Mouse (Mus musculus): ENCODE results near the gene Foxo1.

Foxo1 gene

DNA sequence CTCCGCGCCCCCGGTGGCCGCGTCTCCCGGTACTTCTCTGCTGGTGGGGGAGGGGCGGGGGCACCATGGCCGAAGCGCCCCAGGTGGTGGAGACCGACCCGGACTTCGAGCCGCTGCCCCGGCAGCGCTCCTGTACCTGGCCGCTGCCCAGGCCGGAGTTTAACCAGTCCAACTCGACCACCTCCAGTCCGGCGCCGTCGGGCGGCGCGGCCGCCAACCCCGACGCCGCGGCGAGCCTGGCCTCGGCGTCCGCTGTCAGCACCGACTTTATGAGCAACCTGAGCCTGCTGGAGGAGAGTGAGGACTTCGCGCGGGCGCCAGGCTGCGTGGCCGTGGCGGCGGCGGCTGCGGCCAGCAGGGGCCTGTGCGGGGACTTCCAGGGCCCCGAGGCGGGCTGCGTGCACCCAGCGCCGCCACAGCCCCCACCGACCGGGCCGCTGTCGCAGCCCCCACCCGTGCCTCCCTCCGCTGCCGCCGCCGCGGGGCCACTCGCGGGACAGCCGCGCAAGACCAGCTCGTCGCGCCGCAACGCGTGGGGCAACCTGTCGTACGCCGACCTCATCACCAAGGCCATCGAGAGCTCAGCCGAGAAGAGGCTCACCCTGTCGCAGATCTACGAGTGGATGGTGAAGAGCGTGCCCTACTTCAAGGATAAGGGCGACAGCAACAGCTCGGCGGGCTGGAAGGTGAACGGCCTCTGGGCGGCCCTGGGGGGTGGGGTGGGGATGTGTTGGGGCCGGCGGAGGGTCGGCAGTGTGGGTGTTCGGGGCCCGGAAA, 789 bp downstream of the Foxo1 start:
- peak; percentile 73 for DNase-seq

DNA sequence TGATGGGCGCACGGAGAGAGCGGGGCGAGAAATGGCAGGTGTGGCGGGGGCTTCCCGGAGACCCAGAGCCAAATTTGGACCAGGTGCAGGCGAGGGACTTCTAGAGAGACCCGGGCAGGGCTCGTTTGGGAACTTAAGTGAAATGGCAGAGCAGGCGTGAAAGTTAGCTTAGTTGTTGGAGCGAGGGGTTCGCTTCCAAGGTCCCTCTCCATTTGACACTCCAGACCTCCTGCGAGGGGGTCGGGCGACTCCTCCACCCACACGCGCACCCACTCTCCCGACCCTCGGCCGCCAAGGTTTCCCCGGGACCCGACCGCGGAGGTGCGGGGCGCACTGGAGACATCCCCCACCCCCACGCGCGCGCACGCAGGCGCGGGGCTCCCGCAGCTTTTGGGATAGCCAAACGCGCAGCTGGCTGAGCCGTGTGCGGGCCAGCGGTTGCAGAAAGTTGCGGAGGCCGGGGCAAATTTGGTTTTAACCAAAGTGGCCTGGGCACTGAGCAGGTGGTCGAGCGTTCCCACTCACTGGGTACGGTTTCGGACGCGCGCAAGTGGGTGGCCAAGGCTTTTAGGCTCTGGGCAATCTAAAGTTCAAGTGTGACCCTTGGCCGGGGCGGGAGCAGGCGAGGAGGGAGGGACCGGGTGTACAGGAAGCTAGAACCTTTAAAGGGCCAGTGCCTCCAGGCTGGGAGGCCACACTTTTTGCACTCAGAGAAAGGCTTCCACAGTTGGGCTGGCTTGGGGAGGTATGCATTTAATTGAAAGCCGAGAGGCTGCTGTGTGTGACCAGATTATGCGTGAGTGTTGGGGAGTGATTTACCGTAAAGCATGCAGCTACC, 1.6 kb downstream of the Foxo1 start:
- DNase-seq = peak; percentile 52

DNA sequence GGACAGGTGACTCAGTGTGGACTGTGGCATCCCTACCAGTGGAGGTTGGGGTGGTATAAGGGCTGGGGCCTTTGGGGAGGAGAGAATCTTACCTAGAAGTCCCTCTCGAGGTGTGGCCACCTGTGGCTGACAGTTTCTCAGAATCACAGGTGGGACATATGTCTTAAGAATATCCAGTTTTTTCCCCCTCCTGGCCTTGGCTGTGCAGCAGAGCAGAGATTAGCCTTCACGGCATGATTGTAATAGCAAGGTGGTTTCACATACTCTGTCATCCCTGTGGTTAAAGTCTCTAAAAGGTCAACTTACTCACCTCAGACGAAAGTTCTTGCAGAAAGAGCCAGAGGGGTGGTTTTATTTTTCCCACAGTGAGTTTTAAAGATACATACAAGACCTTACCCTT, 2.4 kb downstream of the Foxo1 start:
- peak; percentile 23 for DNase-seq

DNA sequence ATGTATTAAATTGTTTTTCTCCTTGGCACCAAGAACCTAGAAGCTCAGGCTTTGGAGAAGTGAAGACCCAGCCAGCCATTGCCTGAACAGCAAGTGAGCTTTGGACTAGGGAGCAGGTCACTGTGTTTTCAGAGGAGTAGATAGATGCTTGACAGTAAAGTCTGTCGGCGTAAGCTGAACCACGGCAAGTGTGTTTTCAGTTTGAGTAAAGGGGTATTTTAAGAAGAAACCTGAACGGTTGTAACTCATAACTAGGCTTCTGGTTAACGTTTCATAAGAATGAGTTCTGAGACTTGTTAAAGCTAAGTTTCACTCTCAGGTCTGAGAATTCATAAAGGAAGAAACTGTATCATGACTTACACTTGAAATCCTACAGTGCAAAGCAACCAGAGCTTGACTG, 3.2 kb downstream of the Foxo1 start:
- no peak for DNase-seq

DNA sequence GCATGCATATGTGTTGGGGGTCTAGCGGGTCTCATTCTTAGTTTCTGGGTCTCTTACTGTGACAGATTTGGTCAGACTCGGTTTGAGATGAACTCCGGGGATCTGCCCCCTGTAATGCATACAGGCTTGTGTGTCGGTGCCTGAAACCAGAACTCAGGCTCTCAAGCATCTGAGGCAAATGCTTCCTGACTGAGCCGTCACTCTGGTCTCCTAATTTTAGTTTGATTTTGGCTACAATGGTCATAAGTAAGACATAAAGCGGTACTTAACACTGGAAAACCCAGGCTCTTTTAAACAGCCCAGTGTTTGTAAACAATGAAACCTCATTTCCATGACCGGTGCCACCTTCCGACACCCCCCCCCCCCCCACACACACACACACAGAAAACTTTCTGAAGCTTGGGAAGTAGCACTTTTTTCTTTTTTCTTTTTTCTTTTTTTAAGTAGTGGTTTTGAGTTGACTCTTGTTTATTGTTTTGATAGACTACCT, 4.3 kb downstream of the Foxo1 start:
- no peak for DNase-seq

DNA sequence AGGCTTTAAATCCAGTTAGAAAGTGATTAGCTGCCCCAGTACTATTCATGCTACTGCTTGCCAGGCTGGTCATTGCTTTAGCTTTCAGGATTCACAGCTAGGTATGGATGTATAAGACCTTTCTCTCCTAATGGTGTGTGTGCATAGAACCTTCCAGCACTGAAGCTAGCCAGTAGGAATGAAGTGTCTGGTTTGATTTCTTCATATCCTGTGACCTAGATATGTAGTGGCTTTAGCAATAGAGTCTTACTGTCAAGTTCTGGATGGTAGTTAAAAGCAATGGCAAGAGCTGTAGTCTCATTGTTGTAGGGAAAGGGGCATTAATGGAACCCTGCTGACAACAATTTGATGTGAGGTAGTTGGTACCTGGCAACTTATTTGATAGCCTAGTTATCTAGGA, 6.3 kb downstream of the Foxo1 start:
- no peak for DNase-seq

DNA sequence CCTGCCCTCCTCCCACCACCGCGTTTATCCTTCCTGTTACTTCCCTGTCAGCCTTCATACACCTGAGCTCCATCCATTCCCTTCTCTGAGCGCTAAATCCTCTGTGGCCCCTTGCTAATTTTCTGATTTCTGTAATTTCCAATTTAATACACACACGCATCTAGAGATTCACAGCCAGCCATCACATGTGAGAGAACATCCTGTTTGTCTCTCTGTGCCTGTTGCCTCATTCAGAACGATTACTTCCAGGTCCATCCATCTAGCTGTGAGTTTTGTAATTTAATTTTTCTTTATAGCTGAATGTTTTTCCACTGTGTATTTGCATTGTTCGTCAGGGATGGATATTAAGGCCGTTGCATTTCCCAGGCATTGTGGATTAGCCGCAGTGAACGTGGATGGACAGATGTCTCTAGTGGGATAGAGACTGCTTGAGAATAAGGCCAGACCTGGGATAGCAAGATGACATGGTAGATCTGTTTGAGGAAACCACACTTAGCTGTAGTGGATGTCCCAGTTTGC, 7.0 kb downstream of the Foxo1 start:
- no peak for DNase-seq

DNA sequence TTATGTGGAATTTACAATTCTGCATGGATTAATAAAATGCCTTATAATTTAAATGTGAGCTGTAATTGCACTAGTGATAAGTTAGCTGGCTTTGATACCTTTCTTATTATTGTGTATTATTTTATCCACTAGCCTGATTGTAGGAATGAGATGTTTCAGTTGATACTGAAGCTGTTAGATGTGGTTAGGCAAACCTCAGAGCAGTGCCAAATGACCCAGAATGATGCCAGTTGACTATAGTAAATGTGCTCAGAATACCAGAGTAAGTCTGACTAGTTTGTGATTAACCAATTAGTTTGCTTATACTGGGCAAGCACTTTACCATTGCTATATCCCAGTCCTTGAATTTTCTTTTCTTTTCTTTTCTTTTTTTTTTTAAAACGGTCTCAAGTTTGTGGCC, 12.5 kb downstream of the Foxo1 start:
- no peak for DNase-seq

DNA sequence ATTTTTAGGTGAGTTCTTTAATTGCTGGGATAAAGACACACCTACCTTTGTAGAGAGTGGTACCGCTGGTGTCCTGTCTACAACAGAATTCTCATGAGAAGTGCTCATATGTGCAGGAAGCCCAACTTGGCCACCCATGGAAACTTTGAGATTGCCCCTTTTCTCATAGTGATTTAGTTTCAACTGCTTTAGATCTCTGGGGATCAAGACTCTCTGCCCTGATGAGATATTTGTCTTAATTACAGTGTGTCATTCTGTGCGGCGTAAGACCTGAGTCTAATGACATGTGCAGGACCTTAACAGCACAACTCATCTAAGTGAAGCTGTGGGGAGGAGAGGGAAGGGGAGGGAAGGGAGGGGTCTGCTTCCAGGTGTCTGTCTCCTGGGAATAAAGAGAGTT, 13.7 kb downstream of the Foxo1 start:
- no peak for DNase-seq

DNA sequence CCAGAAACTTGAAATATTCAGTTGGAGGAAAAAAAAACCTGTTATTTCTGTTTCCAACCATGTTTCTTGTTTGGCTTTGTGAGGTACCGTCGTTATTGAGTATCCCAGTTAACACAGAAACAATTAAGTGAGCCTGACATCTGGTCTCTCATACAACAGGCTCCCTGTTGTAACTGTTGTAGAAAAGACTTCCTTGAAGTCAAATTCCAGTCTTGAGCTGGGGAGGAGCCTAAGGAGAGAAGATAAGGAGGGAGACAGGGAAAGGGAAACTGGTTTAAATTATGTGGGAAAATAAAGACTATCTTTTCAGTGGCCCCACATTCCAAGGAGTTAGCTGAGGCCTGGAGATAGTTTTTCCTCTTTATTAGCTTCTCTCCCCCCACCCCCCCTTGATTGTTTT, 14.2 kb downstream of the Foxo1 start:
- DNase-seq = no peak

DNA sequence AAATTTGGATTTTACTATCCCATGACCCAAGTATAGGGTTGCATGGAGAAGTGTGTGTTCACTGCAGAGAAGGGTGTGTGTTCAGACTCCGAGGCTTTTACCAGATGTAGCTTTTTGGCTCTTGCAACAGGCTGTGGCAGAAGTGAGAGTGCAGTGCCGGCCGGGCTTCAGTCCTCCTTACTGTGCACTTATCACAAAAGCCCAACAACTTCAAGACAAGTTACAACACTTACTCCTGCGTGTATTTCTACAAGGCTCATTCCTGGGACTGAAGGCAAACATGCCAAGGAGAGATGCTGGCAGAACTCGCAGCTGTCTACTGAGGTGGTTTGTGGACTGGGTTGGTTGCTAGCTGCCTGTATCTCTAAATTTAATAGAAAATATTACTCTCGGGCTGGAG, 15.4 kb downstream of the Foxo1 start:
- no peak for DNase-seq

DNA sequence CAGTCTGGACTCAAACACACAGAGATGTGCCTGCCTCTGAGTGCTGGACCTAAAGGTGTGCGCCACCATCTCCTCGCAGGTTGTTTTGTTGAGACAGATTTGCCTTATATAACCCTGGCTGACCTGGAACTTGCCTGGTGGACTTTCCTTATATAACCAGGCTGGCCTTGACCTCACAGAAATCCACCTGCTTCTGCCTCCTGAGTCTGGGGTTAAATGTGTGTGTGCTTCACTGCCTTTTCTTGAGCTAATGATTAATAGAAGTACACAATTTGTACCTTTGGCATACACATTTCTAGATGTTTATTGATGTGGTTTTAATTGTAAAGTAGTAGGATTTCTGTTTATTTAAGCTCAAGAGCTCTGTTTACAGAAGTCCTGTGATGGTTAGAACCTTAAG, 22.7 kb downstream of the Foxo1 start:
- DNase-seq = no peak

DNA sequence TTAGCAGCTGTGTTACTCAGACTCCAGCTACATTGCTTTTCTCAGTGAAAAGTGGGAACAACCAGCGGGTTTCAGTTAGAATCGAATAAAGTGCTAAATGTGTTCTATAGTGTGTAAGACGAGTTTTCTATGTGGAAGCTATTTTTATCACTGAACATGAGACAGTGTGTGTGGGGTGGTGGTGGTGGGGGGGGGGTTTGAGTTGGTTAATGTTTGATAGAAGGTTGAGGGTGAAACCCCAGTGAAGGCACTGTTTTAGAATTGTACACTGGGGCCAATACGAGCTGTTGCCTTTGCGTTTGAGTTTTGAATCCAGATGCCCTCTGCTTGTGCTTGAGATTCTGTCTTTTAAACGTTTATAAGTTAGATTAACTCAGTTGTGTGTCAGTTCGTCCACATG, 24.4 kb downstream of the Foxo1 start:
- no peak for DNase-seq

DNA sequence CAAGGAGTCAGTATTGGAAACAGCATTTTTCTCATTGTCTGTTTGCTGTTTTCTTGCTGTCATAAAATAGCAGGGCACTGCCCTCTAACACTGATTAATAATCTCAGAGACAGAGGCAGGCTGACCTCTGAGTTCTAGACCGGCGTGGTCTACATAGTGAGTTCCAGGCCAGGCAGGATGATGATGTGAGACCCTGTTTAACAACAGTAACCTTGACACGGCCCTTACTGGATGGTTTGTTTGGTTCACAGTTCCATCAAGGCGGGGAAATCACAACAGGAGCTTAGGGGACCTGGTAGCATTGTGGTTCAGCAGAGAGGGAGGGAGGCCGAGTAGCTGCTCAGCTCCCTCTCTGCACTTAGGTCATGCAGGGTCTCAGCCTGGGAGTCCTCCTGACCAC, 25.8 kb downstream of the Foxo1 start:
- no peak for DNase-seq

DNA sequence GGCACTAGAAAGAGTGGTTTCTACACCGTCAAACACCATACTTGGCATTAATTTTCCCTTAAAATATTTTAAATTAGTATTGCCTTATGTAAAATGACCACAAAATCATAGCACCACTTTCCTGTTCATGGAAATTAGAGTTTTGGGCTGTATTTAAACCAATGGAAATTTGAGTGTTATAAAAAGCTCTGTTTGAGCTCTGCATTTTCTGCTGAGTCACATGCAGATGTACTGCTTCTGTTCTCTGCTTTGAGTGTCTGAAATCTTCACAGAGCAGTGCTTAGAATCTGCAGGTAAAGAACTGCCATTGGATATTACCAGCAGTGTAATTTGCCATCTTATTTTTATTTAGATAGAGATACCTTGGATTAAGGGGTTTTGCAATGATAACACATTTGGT, 27.6 kb downstream of the Foxo1 start:
- DNase-seq = no peak

DNA sequence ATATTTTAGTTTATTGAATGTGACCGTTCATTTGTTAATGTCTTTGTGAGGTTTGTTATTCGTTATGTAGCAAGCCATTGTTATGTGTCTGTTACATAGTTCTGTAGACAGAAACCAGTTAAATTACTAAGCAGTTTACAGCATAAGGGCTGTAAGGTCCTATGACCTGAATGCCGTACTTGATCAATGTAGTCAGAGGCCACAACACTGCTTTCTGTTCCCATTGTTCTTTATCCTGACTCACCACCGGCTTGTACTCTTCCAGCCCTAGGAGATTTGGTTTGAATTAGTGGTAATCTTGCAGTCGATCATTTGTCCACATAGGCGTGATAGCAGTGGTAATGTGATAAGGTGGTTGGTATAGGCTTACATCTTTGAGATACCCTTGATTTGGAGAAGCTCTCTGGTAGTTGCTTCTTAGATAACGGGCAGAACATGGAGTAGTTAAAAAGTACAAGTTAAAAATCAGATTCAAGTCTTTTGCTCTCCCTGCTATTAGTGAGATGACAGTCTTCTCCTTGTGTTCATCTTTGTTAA, 28.2 kb downstream of the Foxo1 start:
- DNase-seq = no peak

DNA sequence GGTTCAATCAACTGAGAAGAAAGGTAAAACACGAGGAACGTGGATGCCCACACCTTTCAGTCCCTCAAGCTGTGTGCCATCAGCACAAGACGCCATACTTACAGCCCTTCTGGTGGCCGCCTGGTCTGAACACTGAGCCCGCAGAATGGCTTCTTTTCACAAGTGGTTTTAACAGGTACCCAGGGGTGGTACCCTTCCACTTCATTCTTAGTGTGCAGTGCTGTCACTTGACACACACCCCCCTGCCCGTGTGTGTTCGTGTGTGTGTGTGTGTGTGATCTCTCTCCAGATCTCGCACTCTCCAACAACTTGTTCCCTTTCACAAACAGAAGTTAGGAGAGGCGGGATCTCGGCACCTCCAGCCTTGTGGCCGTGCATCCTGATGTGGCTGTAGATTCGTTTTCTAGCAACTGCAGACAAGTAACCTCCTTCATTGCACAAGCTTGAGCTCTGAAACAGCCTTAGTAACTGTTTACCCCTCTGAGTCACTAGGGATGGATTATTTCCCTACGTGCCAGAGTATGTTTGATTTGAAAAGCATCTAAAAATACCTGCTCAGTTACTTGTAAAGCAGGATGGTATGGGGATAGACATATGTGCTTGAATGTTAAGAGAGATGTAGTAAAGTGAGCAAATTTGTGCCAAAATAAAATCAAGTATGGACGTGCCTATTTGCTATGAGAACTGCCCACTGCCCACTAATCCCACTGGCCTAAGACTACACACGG, 29.3 kb downstream of the Foxo1 start:
- DNase-seq = no peak

DNA sequence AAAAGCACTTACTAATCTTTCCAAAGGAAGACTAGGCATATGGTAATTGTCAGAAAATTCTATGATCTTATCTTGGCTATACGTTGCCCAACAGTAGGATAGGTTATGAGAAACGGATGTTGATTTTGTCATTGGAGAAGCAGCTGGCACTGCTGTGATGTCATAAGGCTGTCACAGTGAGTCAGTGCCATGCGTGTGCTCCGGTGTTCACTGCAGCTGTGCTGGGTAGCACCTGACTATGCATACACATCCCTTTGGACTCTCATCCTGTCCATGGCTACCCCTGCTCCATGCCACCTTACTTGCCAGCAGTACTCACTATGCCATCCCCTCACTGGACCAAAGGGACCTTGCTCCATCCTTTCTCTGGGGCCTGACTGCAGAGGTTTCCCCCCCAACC, 30.5 kb downstream of the Foxo1 start:
- DNase-seq = no peak

DNA sequence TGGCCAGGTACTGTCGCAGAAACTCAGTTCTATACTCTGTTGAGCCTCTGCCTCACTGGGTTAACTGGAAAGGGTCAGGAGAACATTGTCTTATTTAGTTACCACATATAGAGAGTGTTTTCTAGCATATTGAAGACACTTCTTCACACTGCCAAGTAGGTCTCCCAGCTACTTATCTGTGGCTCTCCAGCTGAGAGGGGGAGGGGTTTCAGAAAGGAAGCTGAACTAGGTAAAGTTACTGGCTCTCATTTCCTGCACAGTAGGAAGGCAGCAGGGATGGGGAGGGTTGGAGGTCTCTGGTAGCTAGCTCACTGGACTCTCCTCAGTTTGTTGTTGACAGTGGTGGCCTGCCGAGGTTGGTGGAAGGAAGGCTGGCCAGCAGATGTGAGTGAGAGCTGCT, 31.2 kb downstream of the Foxo1 start:
- no peak for DNase-seq

DNA sequence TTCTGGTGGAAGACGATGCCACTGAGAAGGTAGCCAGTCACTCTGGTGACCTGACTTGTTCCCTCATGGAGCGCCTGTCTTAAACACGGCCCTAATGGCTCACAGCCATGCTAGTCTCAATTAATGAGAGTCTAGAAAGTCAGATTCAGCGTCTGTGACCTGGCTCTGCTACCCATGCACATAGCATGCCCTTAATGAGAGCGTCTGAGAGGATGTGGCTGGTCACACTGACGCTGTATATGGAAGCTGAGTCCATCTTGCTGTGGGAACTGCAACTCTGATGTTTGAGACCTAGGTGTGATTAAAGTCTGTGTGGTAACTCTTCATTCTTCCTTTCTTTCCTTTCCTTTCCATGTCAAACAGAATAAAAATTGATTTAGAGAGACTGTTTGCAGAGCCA, 32.4 kb downstream of the Foxo1 start:
- DNase-seq = no peak

DNA sequence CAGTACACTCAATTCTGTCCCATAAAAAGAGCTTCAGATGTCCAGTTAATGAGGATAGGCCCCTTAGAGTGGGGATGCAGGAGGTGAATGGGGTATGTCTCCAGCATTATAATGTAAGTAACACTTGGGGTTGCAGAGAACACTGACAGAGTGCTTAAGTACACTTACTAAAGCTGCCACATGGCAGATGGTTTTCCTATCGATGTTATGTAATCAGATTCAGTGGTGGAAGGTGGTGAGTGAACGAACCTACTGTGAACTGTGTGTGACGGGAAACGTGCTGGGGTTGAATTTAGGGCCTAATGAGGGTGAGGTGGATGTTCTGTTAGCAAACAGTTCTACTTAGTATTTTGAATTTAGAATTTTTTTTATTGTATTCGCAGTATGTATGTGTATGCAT, 35.2 kb downstream of the Foxo1 start:
- peak; percentile 21 for DNase-seq

DNA sequence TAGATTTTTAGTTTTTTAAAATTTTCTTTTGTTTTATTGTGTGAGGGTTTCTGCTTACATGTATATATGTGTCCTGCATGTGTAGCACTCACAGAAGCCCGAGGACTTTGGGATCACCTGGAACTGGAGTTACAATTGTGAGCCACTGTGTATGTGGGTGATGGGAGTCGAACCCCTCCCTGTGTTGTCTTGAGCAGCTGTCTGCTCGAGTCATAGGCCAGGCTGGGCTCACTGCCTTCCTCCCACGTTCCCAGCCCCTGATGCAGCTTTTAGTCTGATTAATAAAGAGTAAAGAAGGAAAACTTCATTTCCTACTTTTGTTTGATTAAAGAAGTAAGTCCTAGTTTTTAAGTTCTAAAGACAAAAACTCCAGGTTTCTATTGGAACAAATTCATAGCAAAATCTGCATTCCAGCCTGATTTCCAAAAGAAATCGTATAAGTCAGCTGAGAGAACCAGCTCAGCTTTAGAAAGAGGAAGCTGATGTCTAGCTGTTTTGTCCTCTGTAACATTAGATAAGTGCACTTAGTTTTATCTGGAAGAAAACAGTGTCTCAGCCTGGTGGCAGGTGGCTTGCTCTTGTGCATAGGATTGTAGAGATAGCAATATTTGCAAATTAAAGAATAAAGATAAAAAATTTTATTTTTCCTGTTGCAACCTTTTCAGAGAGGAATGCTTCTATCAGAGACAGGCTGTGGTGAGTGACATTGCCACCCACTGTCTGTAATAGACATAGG, 40.6 kb downstream of the Foxo1 start:
- no peak for DNase-seq
